Mouse (Mus musculus) megakaryocyte-erythroid progenitor cell, adult 5-6 weeks (primary cell): Measurements from ENCODE around the gene Fam122c. TPM values are rescaled to one million over a fixed set of nuclear protein-coding genes. Genes with fewer than 3 reads are reported as not detected.
A peak's percentile ranks its signal among the peaks of the same experiment; 100 is the strongest.
"Not testable (repeated sequence)": the region's sequence is repeated elsewhere in the genome, so short reads cannot be mapped to it uniquely, and the experiment has no call there.

Source experiments
- ATAC-seq: replicated peaks from 2 replicates; pipeline ENCODE4 v1.8.0; 2016; ENCODE audit warnings: mild to moderate bottlenecking, inconsistent platforms; ENCODE audit not compliant: severe bottlenecking, poor library complexity, low FRiP score, low TSS enrichment
- total RNA-seq, 2 experiments: library from RNA; stranded (forward) in 1 of 2; stranded (reverse) in 1 of 2; fragments of 200-1000, 215-1000 nt in 1 of 2; fragments of >200 nt in 1 of 2; fragmentation: Nextera tagmentation in 1 of 2; gene quantifications; 2 replicates each; pipeline ENCODE4 v1.2.3; 2014 to 2017

Fam122c gene
- total RNA-seq (2014; fragmentation: Nextera tagmentation) (not detected in 2 replicates), total RNA-seq (2017) (not detected in 2 replicates)

DNA sequence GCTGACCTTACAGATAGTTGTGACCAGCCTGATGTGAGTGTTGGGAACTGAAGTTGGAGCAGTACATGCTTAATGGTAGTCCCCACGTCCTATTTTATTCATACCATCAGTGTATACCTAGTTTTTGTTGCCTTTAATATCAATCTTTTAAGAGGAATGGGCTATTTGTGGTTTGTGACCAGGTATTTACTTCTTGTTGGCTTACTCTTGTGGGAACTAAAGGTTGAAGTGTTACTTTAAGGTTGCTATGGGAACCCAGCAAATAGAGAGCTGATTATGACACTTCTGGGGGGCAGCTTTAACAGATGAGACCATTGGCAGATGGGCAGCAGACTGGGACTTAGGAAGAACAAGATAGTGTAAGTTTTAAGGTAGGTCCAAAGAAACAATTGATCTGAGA is at the start of gene Fam122c:
TSS of gene Fam122c (plus strand) at position 301 of the 400 bp plus-strand sequence.
- no peak for ATAC-seq

DNA sequence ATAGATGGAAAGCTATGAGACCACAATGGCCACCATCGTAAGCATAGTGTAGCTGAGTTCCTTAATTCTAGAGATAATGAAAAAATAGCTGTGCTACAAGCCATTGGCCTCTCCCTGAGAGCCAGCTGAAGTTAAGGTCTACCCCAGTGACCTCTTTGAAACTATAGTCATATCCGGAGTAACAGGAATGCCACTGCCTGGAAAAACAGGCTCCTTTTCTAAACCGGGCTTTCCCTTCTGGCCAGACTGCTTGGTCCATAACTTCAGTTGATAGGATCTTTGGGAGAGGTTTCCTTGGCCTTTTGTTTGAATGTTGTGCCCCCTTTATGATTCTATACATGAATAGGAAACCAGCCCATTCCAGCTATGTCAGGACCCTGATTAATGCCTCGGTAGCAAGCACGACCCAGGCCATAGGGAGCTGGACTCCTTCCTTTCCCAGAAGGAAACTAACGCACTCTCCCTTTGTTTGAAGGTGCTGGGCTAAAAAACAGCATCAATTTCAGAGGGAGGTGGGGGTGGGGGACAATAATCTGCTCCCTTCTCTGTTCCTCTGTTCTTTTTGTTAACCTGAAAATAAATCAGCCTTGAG is 48.8 kb upstream of the Fam122c start:
- no peak for ATAC-seq

GRCm38 (mm10) chrX:53231965-53232364 is 41.3 kb upstream of the Fam122c start:
- peak; percentile 63; the same call in 1 of the 2 replicates for ATAC-seq

GRCm38 (mm10) chrX:53233689-53234088 is 39.5 kb upstream of the Fam122c start:
- no peak for ATAC-seq

GRCm38 (mm10) chrX:53236404-53236803 is 36.8 kb upstream of the Fam122c start:
- ATAC-seq, result peak; percentile 94

GRCm38 (mm10) chrX:53237971-53238370 is 35.3 kb upstream of the Fam122c start:
- ATAC-seq, result peak; percentile 72

DNA sequence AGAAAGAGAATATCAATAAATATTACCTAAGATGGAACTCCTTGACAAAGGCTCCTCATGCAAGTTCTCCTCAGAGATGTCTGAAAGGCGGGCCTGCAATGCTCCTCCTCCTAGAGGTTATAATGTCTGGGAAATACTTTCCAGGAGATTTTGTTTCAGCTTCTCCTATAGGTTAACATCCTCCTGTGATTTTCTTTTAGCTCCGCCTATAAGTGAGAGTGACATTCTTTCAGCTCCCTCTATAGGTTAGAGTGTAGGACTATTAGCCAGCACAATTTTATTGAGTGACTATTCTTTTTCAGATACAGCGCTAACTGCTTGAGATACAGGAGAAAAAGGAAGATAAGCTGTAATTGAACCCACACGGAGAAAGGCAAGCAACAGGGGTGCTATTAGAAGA is 33.2 kb upstream of the Fam122c start, which contains the start of gene Plac1:
TSS of gene Plac1 (minus strand) at position 101 of the 400 bp plus-strand sequence.
- no peak for ATAC-seq

- no peak for ATAC-seq
Measured at GRCm38 (mm10) chrX:53255195-53255594, 18.0 kb upstream of the Fam122c start.

- ATAC-seq, result no peak
Measured at GRCm38 (mm10) chrX:53266186-53266585, 7.0 kb upstream of the Fam122c start.

- peak; percentile 83 for ATAC-seq
Measured at GRCm38 (mm10) chrX:53268856-53269255, 4.4 kb upstream of the Fam122c start.

- ATAC-seq, result peak; percentile 92
Measured at GRCm38 (mm10) chrX:53269289-53270062, 3.7 kb upstream of the Fam122c start, which contains the start of gene Fam122b. Gene Fam122b, minus strand, starts transcription at chrX:53269805.

DNA sequence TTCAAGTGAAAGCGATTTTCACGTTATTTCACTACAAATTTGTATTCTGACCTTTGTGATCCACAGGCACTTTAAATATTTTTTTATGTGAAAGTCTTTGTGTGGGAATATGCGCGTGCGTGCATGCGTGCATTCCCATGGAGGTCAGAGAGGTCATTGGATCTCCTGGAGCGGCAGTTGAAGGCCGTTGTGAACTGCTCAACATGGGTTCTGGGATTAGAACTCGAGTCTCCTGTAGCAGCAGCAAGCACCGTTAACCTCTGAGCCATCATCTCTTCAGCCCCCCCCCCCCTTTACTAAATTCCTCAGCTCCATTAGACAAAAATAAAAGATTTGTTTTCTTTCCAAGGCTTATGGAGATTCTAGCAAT is 3.2 kb upstream of the Fam122c start:
- no peak for ATAC-seq

- ATAC-seq, result not testable (repeated sequence)
Measured at GRCm38 (mm10) chrX:53271628-53272027, 1.6 kb upstream of the Fam122c start.

DNA sequence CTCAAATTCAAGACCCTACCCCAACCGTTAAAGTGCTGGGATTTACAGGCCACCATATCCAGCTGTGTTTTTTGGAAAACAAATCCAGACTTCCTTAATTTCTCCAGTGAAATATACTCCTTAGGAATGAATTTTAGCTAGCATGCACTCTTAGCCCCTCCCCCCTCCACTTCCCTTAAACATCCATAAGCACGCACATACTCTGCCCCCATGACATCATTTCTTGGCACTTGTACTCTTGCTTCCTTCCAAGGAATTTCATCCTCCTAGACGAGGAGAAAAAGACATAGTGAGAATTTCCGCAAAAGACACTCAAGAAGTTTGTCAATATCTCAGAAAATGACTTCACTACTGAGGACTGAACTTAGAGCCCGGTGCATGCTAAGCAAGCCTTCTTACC is 14.7 kb downstream of the Fam122c start:
- ATAC-seq, result no peak

- ATAC-seq, result no peak
Measured at GRCm38 (mm10) chrX:53320564-53320963, 47.3 kb downstream of the Fam122c start.

DNA sequence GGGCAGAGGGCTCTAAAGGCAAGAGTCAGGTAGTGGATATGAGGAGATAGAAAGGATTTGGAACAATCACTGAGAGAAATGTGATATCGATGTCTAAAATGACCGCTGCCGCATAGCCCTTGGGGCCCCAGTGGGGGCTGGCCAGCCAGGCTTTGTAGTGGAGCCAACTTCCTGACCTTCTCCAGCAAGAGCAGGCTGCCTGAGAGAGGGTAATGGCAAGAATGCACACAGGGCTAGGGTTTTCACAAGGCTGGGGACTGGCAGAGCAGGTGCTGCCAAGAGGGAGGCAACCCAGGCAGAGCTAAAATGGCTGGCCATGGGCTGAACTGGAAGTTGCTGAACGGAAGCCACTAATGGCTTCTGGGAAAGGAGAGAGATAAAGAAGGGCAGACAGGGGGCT is 47.9 kb downstream of the Fam122c start:
- ATAC-seq, result no peak

GRCm38 (mm10) chrX:53330396-53330795 is 57.2 kb downstream of the Fam122c start:
- no peak for ATAC-seq

- ATAC-seq, result no peak
Measured at GRCm38 (mm10) chrX:53337355-53337754, 64.1 kb downstream of the Fam122c start.

DNA sequence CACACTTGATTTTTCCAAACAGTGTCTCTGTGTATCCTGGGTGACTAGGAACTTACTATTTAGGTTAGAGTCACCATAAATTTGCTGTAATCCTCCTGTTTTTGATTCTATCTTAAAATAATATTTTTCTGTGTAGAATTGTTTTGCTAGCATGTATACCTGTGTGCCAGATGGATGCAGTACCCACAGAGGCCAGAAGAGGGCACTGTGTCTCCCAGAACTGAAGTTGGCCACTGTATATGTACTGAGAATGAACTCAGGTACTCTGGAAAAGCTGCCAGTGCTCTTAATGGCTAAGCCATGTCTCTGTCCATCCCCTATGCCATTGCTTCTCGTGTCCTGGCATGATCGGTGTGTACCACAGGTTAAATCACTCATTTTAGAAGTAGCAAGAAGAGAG is 68.3 kb downstream of the Fam122c start:
- 0 out of 2 replicates have a peak, but pooled peaks have one; percentile 57 for ATAC-seq

GRCm38 (mm10) chrX:53348374-53348773 is 75.2 kb downstream of the Fam122c start:
- ATAC-seq, result no peak
